Mouse (Mus musculus) adrenal gland (tissue): ENCODE results near the gene Gabarap.
"Not testable (repeated sequence)": the region's sequence is repeated elsewhere in the genome, so short reads cannot be mapped to it uniquely, and the experiment has no call there.

Experiments used
- intact Hi-C: fragments of 180-260 bp; cut with DNase I; formaldehyde crosslinking; loops from one replicate; pipeline ENCODE4 v1.15.1; 2025
- long read RNA-seq, 2 experiments: library from polyadenylated mRNA; unstranded; transcript quantifications; one replicate each; pipeline ENCODE4 v2.0.0; 2020; ENCODE audit warnings: borderline replicate concordance in 1 of 2; ENCODE audit not compliant: insufficient replicate concordance in 1 of 2

Gabarap gene
- long read RNA-seq, experiment 1, transcript Gabarap-201 (4 exons, 1,351 nt), result major isoform, 278 of 297 reads
- long read RNA-seq, experiment 1, partial matches to known transcripts, result 13 of 297 reads
- long read RNA-seq, experiment 1, other reads (novel, unspliced or antisense), result 4 of 297 reads
- long read RNA-seq, experiment 2, transcript Gabarap-201 (4 exons, 1,351 nt), result major isoform, 331 of 344 reads
- long read RNA-seq, experiment 2, partial matches to known transcripts, result 2 of 344 reads
- long read RNA-seq, experiment 2, other reads (novel, unspliced or antisense), result 11 of 344 reads

DNA sequence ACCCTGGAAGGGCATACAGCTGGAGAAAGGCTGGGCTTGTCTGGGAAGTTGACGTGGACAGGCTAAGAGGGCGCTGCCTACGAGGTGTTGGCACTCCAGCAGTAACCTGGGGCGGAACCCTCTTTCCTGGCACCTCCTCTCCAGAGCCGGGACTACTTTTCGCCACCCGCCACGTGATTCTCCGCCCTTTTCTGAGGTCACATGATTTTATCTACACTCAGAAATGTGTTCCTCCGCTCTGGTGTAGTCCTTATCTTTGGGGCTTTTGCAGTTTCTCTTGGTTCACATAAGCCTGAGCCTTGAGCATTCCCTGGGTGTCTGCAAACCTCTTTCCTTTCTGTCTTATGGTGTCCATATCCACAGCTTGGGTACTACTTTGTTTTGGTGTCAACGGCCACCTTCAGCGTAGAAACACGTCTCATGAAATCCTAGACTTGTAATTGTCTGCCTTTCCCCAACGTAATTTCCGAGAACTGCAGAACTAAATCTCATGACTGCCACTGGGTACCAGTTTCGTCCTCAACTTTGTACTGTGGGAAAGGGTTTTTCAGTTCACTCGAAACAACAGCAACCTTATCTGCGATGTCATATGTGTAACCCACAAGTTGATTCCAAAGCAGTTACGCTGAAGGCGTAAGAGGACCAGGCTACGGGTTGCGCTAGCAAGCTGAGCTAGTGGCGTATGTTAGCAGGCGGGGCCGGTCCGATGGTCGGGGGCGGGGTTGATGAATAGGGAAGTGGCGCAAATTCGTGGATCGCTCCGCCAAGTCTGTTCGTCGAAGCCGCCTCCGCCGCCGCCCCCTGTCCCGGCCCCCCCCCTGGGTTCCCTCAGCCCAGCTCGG lies at the start of gene Gabarap:
Gene Gabarap, plus strand, starts transcription at position 294 of the 842 bp plus-strand sequence.
- intact Hi-C loops, result no loop called here

DNA sequence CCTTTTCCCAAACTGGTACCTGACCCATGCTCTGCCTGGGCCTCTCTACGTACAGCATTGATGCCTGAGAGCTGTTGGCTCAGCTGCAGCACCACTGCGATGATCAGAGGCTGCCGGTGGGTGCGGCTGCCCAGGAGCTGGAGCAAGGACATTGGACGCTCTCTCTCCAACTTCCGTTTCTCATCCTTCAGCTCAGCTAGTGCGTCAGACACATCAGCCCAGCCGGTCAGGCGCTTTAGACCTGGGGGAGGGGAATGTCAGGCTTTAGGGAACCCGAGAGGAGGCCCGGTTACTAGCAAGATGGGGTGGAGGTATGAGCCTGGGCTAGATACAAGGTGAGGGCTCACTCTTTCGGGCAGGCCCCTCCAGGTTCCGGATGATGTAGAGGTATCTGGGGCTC lies 45.7 kb upstream of the Gabarap start:
- intact Hi-C loops, result no loop called here

DNA sequence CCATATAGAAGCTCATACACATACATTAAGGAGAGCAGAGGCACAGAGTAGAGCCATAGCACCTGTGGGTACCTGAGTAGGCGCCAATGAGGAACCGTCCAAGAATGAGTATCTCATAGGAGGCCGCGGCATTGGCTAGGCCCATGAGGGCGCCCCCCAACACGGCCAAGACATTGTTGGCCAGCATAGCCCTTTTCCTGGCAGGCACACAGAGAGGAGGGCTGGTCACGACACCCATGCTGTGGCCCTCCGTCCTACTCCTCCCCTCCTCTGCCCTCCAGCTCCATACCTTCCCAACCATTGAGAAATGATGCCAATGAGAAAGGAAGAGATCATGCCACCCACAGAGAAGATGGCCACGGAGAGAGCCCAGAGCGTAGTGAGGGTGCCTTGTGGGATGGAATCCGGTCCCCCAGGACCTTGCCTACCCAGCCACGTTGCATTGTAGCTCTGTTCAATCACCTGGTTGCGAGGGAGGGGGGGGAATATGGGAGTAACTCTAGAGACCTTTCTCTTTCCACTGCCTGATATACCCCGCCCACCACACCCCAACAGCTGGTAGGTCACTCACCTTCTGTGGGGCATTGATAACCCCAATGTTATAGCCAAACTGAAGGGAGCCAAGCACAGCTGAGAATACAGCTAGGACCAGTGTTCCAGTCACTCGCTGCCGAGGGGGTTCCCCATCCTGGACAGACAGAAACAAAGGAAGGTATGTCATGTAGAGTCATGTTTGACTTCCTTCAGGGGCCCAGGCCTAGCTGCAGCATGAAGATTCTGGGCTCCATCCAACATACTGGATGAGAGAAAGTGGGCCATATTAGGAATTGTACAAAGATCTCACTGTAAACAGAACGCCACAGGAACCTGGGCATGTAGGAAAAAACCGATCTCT lies 44.7 kb upstream of the Gabarap start:
- intact Hi-C loops, result no loop called here

DNA sequence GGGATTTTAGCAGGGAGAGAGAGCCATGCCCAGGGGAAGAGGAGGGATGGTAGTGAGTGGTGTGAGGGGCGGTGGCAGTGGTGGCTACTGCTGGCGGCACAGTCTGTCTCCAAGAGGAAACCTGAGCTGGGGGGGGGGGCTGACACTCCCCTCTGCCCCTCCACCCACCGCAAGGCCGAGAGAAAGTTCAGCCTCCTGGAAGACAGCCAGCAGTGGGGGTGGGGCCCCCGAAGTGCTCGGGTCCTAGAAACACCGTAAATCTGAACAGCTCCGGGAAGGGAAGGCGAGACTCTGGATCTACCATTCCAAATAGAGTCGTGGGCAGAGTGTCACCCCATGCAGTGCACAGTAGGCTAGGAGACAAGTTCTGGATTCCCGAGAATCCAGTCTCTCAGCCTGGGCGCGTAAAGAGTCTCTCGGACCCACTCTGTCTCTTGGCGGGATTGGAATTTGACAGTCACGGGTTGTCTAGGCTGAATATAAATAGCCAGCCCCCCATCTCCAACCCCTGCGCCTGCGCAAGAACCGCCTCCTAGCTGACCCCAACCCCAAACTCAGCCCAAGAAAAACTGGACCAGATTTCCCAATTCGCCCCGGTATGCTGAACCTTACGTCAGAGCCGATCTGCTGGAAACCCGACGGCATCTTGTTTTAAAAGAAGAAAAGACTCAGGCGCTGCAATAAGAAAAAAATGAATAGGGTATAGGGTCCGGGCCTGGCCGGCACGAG lies 43.4 kb upstream of the Gabarap start:
- intact Hi-C loops, result no loop called here

DNA sequence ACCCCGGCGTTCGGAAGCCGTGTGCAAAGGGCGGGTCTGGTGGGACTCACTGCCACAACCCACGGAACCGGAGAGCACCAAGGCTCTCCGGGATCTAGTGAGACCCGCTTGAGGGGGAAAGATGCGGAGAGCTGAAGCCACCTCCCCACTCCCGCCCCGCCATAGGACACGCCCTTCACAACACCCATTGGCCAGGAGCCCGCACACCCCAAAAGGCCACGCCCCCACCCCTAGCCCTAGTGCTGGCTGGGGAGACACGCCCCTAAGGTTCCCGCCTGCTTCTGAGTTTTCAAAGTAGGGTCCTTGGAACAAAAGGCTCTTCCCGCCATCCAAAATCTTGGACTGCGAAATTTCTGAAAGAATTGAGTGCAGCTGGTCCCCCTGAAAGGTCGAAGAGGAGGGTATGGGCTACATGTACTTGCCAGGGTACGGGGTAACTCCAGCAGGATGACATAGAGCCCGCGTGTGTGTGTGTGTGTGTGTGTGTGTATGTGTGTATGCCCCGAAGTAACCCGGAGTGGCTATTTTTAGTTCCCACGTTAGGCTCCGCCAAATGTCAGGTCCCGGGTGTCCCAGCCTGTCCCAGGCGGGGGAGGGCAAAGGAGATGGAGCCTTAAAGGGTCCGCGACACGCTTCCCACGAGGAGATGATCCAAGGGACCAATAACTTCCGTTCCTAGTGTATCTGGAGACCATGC lies 42.7 kb upstream of the Gabarap start, which contains the start of gene Slc2a4:
Gene Slc2a4, minus strand, starts transcription at position 123 of the 697 bp plus-strand sequence.
- intact Hi-C loops, result no loop called here

DNA sequence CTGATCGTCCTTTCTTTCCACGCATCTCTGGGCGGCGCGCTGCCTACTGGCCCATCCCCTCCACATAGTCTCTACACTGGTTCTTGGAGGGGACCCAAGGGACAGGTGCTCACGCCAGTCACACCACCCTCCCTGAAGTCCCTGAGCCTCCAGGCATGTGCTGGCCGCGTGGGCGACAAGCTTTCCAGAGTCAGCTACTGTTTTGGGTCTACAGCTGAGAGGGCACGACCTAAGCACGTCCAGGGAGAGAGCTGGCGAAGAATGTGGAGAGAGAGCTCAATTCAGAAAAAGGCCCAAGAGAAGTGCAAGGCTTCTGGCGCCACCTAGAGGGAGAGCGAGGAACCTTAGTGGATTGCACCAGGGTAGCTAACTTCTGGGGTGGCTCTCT lies 42.2 kb upstream of the Gabarap start:
- intact Hi-C loops, result loop anchor here (1.0 kb wide), 1 partner anchor 14 kb away; no protein-coding TSS in a partner anchor

DNA sequence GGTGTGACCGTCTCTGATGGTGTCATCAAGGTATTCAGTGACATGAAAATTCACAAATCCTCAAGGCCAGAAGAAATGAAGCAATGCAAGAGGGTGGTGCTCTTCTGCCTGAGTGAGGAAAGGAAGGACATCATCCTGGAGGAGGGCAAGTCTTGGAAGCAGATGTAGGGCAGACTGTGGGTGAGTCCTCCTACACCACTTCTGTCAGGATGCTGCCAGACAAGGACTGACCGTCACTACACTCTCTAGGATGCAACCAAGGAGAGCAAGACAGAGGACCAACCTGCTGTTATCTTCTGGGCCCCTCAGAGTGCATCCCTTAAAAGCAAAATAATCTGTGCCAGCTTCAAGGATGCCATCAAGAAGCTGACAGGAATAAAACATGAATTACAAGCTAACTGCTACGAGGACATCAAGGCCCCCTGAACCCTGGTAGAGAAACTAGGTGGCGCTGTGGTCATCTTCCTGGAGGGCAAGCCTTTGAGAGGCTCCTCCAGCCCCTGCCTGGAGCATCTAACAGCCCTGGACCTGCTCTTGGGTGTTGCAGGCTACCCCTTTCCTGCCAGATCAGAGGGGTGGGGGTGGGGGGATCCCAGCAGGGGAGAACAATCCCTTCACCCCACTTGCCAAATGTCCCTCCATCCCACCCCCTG lies 40.0 kb upstream of the Gabarap start:
- intact Hi-C loops, result no loop called here

DNA sequence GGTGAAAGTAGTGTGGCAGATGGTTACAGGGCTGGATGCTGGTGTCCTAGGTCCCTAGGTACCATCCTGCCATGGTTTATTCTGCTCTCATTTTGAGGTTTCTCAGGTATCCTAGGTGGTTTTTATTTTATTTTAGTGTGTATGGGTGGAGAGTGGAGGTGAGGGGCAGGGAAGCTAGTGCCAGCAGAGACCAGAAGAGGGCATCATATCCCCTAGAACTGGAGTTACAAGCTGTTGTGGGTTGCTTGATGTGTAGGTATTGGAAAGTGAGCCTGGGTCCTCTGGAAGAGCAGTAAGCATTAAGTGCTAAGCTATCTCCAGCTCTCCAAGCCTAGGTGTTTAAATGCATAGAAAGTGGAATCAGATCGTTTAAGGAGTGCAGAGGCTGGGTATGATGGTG lies 38.7 kb upstream of the Gabarap start:
- intact Hi-C loops, result no loop called here

DNA sequence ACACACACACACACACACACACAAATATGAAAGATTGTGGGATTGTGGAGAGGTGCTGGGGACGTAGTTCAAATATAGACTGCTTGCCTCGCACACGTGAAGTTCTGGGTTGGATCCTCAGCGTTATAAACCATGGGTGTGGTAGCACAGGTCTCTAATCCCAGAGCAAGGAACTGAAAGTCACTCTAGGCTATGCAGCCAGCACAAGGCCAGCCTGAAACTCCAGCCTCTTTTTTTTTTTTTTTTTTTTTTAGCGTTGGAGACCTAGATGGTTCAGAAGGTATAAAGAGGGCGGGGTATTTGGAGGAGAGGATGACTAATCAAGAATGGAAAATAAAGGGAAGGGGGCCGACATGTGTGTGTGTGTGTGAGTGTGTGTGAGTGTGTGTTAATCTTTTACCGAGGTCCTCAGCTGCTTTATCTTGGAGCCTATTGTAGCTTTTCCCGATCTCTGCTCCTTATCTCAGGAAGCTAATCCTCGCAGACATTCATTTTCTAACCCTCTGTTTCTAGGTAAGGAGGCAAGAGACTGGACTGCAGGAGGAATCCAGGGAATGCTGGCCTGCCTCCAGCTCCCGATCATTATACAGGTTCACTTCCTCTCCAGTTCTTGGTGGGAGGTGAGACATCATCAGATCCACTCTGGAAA lies 37.6 kb upstream of the Gabarap start:
- intact Hi-C loops, result no loop called here

DNA sequence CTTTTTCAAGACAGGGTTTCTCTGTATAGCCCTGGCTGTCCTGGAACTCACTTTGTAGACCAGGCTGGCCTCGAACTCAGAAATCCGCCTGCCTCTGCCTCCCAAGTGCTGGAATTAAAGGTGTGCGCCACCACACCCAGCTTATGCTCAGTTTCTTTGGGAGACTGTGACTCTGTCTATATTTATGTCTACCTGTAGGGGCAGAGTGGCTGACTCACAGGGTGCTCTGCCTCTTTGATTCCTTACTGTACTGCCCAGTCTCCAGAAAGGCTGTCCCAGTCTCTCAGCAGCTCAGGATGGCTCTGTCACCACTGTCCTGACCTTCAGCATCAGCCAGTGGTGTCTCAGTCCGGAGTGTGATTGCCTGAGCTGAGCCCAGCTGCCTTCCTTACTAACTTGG lies 35.3 kb upstream of the Gabarap start:
- intact Hi-C loops, result not testable (repeated sequence)

DNA sequence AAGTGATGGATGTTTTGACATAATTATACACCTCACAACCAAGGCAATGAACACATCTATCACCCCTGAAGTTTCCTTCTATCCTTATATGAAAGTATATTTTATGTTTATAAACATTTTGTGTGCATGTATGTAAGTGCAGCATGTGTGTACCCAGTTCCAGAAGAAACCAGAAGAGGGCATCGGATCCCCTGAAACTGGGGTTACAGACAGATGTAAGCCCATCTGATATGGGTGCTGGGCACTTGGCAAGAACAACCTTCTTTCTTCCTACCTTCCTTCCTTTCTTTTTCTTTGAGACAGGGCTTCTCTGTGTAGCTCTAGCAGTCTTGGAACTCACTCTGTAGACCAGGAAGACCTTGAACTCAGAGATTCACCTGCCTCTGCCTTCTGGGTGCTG lies 34.7 kb upstream of the Gabarap start:
- intact Hi-C loops, result no loop called here

DNA sequence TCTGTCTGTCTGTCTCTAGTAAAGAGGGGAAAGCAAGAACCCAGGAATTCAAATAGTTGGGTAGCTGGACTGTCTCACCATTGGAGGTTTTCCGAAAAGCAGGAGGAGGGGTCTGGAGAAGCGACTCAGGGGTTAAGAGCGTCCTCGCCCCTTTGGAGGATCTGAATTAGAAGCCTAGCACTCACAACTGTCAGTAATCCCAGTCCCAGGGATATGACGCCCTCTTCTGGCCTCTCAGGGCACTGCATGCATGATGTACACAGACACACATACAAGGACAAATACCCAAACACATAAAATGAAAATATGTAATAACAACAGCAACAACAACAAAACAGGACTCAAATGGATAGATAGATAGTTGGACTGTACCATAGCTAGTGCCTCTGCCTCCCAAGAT lies 30.3 kb upstream of the Gabarap start:
- intact Hi-C loops, result no loop called here

DNA sequence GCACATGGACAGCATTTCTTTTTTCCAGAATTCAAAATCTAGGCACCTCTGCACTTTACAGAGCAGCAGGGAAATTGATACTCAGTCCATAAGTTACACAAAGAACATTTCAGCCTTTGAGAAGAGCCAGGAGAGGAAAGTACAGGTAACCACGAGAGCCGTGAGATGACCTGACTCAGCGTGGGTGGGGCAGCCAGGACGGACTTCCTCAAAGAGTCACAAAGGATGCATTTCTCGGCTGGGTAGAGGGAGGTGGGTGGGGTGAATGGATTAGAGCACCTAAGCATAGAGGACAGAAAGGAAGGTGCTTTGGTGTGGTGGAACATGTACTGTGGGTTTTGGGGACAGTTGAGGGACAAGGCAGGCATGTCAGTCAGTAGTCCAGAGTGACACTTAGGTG lies 29.1 kb upstream of the Gabarap start:
- intact Hi-C loops, result no loop called here

DNA sequence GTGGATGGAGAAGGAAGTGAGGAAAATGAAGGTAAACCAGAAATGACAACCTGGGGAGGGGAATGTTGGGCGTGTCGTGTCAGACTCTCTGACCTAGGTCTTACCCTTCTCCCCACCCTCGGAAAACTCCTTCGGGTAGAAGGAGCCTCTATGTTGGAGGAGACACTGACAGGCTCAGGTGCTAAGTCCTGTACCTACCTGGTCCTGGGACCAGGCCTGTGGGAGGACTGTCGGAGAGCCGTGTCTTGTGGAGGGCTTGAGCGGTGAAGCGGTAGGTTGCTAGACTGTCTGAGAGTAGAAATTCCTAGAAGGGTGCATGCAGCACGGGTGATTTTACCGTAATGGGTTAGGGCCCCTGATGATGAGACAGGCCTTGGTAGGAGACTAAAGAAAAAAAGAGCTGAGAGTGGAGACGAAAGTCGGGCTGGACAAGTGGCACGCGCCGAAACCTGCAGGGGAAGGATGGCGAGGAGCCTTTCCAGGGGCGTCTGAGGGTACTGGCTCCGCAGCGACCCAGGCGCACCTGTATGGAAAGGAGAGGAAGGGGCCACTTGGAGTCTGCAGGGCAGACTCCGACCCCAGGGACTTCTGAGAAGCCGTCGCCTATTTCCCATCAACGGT lies 26.2 kb upstream of the Gabarap start, which contains the start of gene Cldn7:
Gene Cldn7, plus strand, starts transcription at position 130 of the 621 bp plus-strand sequence.
- intact Hi-C loops, result no loop called here

DNA sequence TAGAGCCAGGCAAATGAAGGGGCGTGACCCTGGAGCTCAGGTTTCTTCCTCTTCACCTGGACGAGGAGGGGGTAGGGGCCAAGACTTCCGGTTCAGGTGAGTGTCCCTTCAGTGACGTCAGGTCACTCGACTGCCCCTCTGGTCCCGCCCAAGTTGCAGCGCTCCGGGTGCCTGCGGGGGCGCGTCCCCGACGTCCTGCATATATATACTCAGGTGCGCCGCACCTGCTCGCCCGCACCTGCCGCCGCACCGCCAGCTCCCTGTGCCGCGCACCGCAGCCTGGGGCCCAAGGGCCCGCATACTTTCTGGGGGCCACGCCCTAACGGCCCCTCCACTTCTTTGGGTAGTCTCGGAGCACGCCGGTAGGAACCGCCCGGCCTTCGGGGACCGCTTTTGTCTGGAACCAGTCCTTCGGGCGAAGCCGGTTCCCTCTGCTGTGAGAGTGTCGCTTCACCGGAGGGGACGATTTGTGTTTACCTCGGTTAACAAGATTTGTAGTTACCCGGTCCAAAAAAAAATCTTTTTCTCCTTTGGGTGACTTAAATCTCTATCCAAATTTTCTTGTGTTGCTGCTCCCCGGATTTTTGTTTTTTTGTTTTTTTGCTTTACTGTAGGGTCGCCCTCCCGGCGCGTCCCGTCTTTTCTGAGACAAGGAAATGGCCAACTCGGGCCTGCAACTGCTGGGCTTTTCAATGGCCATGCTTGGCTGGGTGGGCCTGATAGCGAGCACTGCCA lies 25.5 kb upstream of the Gabarap start:
- intact Hi-C loops, result no loop called here

DNA sequence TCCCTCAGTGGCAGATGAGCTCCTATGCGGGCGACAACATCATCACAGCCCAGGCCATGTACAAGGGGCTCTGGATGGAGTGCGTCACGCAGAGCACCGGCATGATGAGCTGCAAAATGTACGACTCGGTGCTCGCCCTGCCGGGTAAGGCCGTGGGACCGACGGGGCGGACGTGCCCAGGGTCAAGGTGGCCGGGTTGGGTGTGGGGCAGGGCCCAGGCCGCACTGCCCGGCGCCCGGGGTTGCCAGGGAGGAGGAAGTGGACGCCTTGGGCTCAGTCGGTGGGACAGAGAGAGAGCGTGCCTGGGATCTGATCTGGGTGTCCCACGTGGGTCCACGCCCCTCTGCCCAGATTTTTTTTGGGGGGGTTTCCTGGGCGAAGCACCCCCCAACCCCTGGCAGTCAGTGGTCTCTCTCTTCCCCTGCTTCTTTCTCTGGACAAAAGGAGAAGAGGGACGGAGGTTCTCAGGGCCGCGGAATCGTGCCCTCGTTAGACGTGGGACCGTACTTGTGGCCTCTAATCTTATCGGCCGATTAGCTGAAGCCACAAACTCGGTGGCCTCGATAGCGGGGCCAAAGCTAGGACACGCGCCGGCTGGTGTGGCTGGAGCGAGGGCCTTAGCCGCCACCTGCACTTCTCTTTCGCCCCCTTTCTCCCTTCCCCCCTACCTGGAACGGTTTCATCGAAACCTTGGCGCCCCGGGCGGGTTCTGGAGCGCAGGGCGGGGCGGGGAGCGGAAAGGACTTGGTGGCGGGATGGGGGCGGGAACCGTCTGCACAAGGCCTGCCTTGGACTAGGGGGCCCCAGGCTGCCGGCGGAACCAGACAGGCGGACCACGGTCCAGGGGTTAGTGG lies 24.7 kb upstream of the Gabarap start:
- intact Hi-C loops, result no loop called here
